Mouse (Mus musculus) liver, postnatal 0 days (tissue): ENCODE results near the gene Lepr. TPM values are rescaled to one million over a fixed set of nuclear protein-coding genes. Genes with fewer than 3 reads are reported as not detected.
A peak's percentile ranks its signal among the peaks of the same experiment; 100 is the strongest.
"Not testable (repeated sequence)": the region's sequence is repeated elsewhere in the genome, so short reads cannot be mapped to it uniquely, and the experiment has no call there.

Source experiments
- ATAC-seq: fragments of 200-750 bp; cut with Nextera tagmentation; 2 replicates; pipeline ENCODE4 v1.8.0; 2017; ENCODE audit warnings: mild to moderate bottlenecking, moderate library complexity
- DNase-seq: peaks from one replicate; pipeline ENCODE4 v3.0.0-alpha.2; 2016
- H3K27ac ChIP-seq: fragments of 300-500 bp; sonication (generic); 2 replicates; pipeline ENCODE4 v1.5.1; 2014; ENCODE audit warnings: antibody characterized with exemption, moderate library complexity, mild to moderate bottlenecking, low read depth
- H3K27me3 ChIP-seq: fragments of 300-500 bp; sonication (generic); 2 replicates; pipeline ENCODE4 v1.6.1; 2014; ENCODE audit warnings: low read length, control low read depth, mixed read lengths; ENCODE audit not compliant: insufficient read depth
- H3K36me3 ChIP-seq: fragments of 300-500 bp; sonication (generic); replicated peaks from 2 replicates; pipeline ENCODE4 v1.6.1; 2014; ENCODE audit warnings: mild to moderate bottlenecking, control low read depth, low read length, moderate library complexity, mixed read lengths; ENCODE audit not compliant: insufficient read depth
- H3K4me1 ChIP-seq: fragments of 300-500 bp; sonication (generic); 2 replicates; pipeline ENCODE4 v1.6.1; 2014; ENCODE audit warnings: antibody characterized with exemption, mild to moderate bottlenecking, control low read depth; ENCODE audit not compliant: insufficient read depth
- H3K4me2 ChIP-seq: fragments of 300-500 bp; sonication (generic); 2 replicates; pipeline ENCODE4 v1.6.1; 2014; ENCODE audit warnings: low read depth, mild to moderate bottlenecking, low read length, moderate library complexity, mixed read lengths
- H3K4me3 ChIP-seq: fragments of 300-500 bp; sonication (generic); 2 replicates; pipeline ENCODE4 v1.5.1; 2014; ENCODE audit warnings: low read depth, low read length
- H3K9ac ChIP-seq: fragments of 300-500 bp; sonication (generic); replicated peaks from 2 replicates; pipeline ENCODE4 v1.6.1; 2014; ENCODE audit warnings: mild to moderate bottlenecking, moderate library complexity
- H3K9me3 ChIP-seq: fragments of 300-500 bp; sonication (generic); 2 replicates; pipeline ENCODE4 v1.6.1; 2016; ENCODE audit warnings: mild to moderate bottlenecking, control low read depth, low read length, mixed read lengths
- CTCF ChIP-seq: sonication (generic); IDR thresholded peaks from 2 replicates; pipeline ENCODE4 v1.5.1; 2016; ENCODE audit warnings: antibody characterized with exemption, low read depth
- EP300 ChIP-seq: IDR thresholded peaks from 2 replicates; pipeline ENCODE4 v1.6.1; 2016; ENCODE audit warnings: antibody characterized with exemption, low read depth, mild to moderate bottlenecking
- WGBS: fragments of 180-500 bp; shearing (Covaris S2); extraction: QIAGEN DNeasy Blood & Tissue Kit; methylation state at CpG from one replicate; pipeline ENCODE4 v1.1.7; 2014; ENCODE audit not compliant: insufficient replicate concordance; 5-methylcytosine and 5-hydroxymethylcytosine counted together
- polyA plus RNA-seq: library from polyadenylated mRNA; unstranded; fragments of >200 nt; fragmentation: Nextera tagmentation; extraction: Ambion mirVana; gene quantifications from 2 replicates; pipeline ENCODE4 v1.2.1, GENCODE M21; 2015

Gene Lepr
- polyA plus RNA-seq, 1 experiment from 2014 or later: 30.1 TPM

DNA sequence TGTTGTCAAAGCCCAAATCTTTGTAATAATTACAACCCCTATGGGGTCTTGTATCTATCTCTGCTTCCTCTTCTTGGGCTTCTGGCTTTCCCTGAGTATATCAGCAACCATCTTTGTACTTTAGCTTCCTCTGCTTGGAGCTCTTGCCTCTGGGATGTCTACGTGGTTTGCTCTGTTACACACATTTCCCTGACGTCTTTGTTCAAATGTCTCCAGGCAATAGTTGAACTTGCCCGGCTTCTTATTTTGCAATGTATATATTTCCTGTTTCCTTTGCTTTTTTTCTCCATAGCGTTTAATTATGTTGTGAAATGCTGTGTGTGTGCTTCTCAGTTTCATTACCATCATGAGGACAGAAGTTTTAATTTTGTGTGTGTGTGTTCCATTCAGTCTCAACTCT lies 4.5 kb downstream of the Lepr start:
- no peak for DNase-seq

GRCm38 (mm10) chr4:101741973-101742372 lies 24.8 kb downstream of the Lepr start:
- H3K4me1 ChIP-seq: no peaks in the 10 kb centered on the region
- ATAC-seq (peak; percentile 57), DNase-seq (no peak)
- H3K9me3 ChIP-seq: no peaks in the 10 kb centered on the region
- H3K27ac ChIP-seq: peak overlapping the region; percentile 51; the same call in 1 of the 2 replicates
- TF ChIP-seq EP300 (peak; percentile 45; the same call in 1 of the 2 replicates), CTCF (no peak)
- H3K4me3 ChIP-seq: no peak overlapping the region
- no peaks in the 10 kb centered on the region for H3K36me3 ChIP-seq
- H3K4me2 ChIP-seq: no peak overlapping the region
- no peaks in the 10 kb centered on the region for H3K27me3 ChIP-seq
- H3K9ac ChIP-seq: no peak overlapping the region
- WGBS: 64% methylated on average over 2 of the region's 2 CpGs

More for the DNA sequence above, 4.5 kb downstream of the Lepr start:
- peak; percentile 31 for ATAC-seq
- Histone ChIP-seq H3K36me3 (no peaks in the 10 kb centered on the region), H3K4me2 (no peak overlapping the region), H3K9ac (no peak overlapping the region), H3K27me3 (peaks cover 8% of the 10 kb centered on the region), H3K9me3 (no peaks in the 10 kb centered on the region), H3K4me1 (no peaks in the 10 kb centered on the region; the same call in 1 of the 2 replicates), H3K27ac (no peak overlapping the region), H3K4me3 (no peak overlapping the region)
- 43% methylated on average over 4 of the region's 4 CpGs for WGBS
- TF ChIP-seq EP300: no peak

GRCm38 (mm10) chr4:101745534-101745933 lies 28.3 kb downstream of the Lepr start:
- WGBS: 73% methylated on average over 4 of the region's 4 CpGs
- Histone ChIP-seq H3K4me1 (no peaks in the 10 kb centered on the region), H3K36me3 (no peaks in the 10 kb centered on the region), H3K9ac (no peak overlapping the region), H3K4me2 (no peak overlapping the region), H3K4me3 (no peak overlapping the region), H3K27ac (peak overlapping the region; percentile 25; the same call in 1 of the 2 replicates), H3K27me3 (no peaks in the 10 kb centered on the region), H3K9me3 (no peaks in the 10 kb centered on the region)
- peak; percentile 85 for ATAC-seq
- no peak for TF ChIP-seq CTCF
- no peak for TF ChIP-seq EP300
- no peak for DNase-seq

DNA sequence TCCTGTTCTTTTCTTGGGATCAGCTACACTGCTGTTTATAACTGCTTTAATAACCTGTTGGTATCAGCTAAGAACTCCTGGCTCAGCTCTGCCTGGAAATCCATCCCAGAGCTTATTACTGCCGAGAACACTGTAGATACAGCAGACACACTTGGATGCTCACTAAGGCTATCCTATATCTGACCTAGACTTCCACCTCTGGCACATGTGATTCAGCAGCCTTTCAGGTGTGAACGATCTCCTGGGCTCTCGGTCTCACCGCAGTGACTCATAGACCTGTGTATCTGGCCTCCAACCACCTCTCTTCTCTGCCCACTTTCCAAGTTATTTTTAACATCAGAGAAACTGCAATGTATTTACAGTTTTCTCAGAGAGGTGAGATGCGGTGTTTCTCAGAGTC lies 43.3 kb downstream of the Lepr start:
- Histone ChIP-seq H3K27me3 (no peaks in the 10 kb centered on the region), H3K9me3 (no peaks in the 10 kb centered on the region), H3K4me1 (no peaks in the 10 kb centered on the region), H3K4me2 (no peak overlapping the region), H3K4me3 (no peak overlapping the region), H3K36me3 (no peaks in the 10 kb centered on the region; the same call in 1 of the 2 replicates), H3K9ac (no peak overlapping the region), H3K27ac (no peak overlapping the region)
- no peak for DNase-seq
- no peak for TF ChIP-seq CTCF
- no peak for TF ChIP-seq EP300
- WGBS: 85% methylated on average over 5 of the region's 5 CpGs
- ATAC-seq: no peak

DNA sequence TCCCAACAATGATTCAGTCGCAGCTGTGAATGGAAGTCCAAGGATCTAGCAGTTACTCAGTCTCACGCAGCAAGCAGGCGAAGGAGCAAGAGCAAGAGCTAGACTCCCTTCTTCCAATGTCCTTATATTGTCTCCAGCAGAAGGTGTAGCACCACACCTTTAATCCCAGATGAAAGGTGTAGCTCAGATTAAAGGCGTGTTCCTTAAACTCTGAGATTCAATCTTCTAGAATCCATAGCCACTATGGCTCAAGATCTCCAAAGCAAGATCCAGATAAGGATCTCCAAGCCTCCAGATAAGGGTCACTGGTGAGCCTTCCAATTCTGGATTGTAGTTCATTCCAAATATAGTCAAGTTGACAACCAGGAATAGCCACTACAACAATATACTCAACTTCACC lies 126.7 kb downstream of the Lepr start, which contains the start of gene B020004J07Rik:
B020004J07Rik (minus strand) TSS at position 101 of the 400 bp plus-strand sequence.
- not testable (repeated sequence) for ATAC-seq
- 91% methylated on average over 3 of the region's 4 CpGs for WGBS

GRCm38 (mm10) chr4:101850908-101851307 lies 133.7 kb downstream of the Lepr start:
- no peak overlapping the region for H3K27ac ChIP-seq
- peak; percentile 11; the same call in 1 of the 2 replicates for TF ChIP-seq CTCF
- no peak for TF ChIP-seq EP300
- no peak overlapping the region for H3K4me3 ChIP-seq
- DNase-seq (no peak), ATAC-seq (no peak)
- H3K4me1 ChIP-seq: no peaks in the 10 kb centered on the region
- H3K27me3 ChIP-seq: no peaks in the 10 kb centered on the region
- H3K9ac ChIP-seq: no peak overlapping the region
- H3K36me3 ChIP-seq: no peaks in the 10 kb centered on the region
- WGBS: 66% methylated on average over 2 of the region's 2 CpGs
- H3K9me3 ChIP-seq: peaks cover 18% of the 10 kb centered on the region
- H3K4me2 ChIP-seq: no peak overlapping the region

More for the DNA sequence above, 126.7 kb downstream of the Lepr start, which contains the start of gene B020004J07Rik:
- H3K27ac ChIP-seq, H3K4me1 ChIP-seq, H3K9ac ChIP-seq, DNase-seq, H3K9me3 ChIP-seq, H3K36me3 ChIP-seq, H3K4me2 ChIP-seq, H3K4me3 ChIP-seq, H3K27me3 ChIP-seq: not testable (repeated sequence)

- Histone ChIP-seq H3K4me1 (no peaks in the 10 kb centered on the region), H3K9ac (no peak overlapping the region), H3K27ac (no peak overlapping the region), H3K27me3 (no peaks in the 10 kb centered on the region), H3K9me3 (no peaks in the 10 kb centered on the region), H3K4me3 (no peak overlapping the region), H3K4me2 (no peak overlapping the region), H3K36me3 (no peaks in the 10 kb centered on the region)
- 42% methylated on average over 6 of the region's 6 CpGs for whole genome bisulfite sequencing
- no peak for TF ChIP-seq EP300
- peak; percentile 43 for TF ChIP-seq CTCF
- no peak for ATAC-seq
- DNase-seq: no peak
Observed at GRCm38 (mm10) chr4:101860873-101861272, 143.7 kb downstream of the Lepr start.
